Mouse (Mus musculus): ENCODE measurements around the gene Arid5a.

The Arid5a gene

DNA sequence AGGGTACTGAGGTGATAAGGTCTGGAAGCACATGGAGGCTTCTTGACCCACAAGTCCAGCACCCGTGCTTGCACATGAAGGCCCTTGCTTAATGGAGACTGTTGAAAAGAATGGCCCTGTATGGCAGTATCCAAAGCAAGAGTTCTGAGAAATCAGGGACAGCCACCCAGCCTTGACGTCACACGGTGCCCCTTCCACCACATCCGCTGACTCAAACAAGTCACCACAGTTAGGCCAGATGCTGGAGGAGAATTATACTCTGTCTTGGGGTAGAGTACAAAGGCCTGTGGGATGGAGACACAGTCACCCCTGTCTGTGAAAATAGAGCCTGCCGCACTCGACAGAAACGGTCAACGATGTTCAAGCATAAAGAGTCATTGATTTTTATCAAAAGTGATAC is 14.1 kb upstream of the Arid5a start:
- peak; percentile 86 for DNase-seq (ENCODE audit: low read depth, low spot score)

DNA sequence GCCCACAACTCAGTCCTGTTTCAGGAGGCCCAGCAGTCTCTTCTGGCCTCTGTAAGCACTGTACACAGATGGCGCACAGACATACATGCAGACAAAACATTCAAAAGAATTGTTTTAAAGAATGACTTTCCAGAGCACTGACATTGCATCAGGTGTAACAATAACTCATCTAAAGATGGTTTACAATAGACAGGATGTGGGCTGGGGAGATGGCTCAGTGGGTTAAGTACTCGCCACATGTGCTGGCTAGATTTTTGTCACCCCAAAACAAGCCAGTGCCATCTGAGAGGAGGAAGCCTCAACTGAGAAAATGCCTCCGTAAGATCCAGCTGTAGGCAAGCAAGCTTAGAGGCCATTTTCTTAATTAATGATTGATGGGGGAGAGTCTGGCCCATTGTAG is 13.1 kb upstream of the Arid5a start:
- DNase-seq (ENCODE audit: low read depth, low spot score): peak; percentile 83

DNA sequence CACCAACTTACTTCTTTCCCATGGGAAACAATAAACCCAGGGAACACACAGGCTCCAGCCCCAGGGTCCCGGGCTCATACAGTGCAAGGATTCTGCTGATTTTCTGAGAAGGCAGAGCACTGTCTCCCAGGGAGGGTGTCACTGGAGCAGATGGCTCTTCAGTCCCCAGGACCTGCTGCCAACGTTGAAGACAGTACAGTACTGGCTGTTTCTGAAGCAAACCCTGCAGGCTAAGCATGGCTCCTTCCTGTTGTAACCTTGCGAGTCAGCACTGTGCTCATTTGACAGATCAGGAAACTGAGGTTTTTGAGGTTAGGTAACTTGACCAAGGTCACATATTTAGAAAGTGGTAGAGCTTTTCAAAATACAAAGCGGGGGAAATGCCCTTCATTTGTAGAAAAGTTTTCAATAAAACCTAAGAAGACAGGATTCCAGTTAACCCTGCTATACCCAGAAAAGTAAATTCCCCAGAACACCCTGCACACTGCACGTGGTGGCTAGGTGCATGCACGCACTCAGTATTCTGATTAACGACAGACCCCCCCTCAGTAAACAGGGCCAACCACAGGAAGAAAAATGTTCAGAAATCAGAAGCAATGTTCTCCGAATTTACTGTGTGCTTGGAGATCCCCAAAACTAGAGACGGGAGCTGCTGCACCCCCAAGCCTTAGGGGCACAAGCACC is 10.9 kb upstream of the Arid5a start:
- DNase-seq (ENCODE audit: low read depth, low spot score): peak; percentile 83

DNA sequence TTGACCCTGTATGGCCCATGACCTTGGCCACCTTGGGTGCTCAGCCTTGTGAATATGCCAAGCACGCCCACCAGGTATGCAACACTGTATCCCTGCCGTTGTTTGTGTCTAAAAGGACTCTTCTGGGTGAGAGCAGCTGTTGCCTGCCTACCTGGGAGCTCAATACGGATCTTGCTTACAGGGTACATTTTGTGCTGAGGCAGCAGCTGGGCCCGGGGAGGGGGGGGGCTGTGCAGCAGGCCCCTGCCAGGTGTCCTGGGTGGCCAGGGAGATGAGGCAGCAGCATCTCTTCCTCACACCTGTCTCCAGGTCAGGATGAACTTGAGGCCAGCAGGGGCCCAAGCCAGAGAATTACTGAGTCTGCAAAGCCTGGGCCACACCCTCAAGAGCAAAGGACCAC is 9.4 kb upstream of the Arid5a start:
- DNase-seq (ENCODE audit: low read depth, low spot score): no peak

GRCm38 (mm10) chr1:36299126-36299525 is 8.4 kb upstream of the Arid5a start:
- no peak for DNase-seq (ENCODE audit: low read depth, low spot score)

- DNase-seq (ENCODE audit: low read depth, low spot score): no peak
Measured at GRCm38 (mm10) chr1:36299676-36300075, 7.9 kb upstream of the Arid5a start.

- DNase-seq (ENCODE audit: low read depth, low spot score): no peak
Measured at GRCm38 (mm10) chr1:36300486-36300885, 7.0 kb upstream of the Arid5a start.

- DNase-seq (ENCODE audit: low read depth, low spot score): no peak
Measured at GRCm38 (mm10) chr1:36302273-36302672, 5.3 kb upstream of the Arid5a start.

DNA sequence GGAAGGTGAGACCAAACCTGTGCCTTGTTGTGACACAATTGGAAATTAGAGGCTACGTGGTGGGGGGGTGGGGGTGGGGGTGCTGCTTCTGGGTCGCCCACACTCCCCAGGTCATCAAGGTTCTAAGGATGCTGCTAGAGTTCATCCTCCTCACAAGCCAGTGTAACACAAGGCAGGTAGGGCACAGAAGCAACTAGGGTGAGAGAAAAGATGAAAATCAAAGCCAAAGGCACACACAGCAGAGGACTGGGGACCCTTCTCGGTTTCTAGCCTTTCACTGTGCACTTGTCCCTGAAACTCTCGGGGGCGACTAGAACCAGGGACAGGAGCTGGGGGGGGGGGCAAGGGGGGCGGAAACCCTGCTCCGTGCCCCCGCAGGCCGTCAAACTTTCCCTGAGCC is 4.6 kb upstream of the Arid5a start:
- no peak for DNase-seq (ENCODE audit: low read depth, low spot score)

GRCm38 (mm10) chr1:36303381-36304320 is 3.9 kb upstream of the Arid5a start:
- DNase-seq (ENCODE audit: low read depth, low spot score): peak; percentile 63

- no peak for DNase-seq (ENCODE audit: low read depth, low spot score)
Measured at GRCm38 (mm10) chr1:36304764-36305163, 2.8 kb upstream of the Arid5a start.

DNA sequence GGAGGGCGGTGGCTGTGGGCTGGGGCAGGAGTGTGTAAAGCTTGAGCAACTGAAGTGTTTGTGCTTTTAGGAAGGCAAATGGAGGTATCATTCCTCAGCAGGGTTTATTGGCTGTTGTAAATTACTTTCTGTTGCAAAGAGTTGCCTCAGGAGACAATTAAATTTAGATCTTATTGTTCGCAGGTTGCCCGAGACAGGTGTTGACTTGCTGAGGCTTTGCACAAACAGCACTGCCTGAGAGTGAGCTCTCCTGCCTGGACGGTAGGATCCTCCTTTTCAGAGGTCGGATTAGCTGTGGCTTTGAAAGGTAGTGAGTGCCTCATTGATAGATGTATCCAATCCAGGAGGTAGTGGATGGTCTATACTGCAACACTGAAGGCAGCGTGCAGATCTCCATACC is 1.4 kb upstream of the Arid5a start:
- DNase-seq (ENCODE audit: low read depth, low spot score): no peak

- DNase-seq (ENCODE audit: low read depth, low spot score): no peak
Measured at GRCm38 (mm10) chr1:36307121-36307494, 425 bp upstream of the Arid5a start.

DNA sequence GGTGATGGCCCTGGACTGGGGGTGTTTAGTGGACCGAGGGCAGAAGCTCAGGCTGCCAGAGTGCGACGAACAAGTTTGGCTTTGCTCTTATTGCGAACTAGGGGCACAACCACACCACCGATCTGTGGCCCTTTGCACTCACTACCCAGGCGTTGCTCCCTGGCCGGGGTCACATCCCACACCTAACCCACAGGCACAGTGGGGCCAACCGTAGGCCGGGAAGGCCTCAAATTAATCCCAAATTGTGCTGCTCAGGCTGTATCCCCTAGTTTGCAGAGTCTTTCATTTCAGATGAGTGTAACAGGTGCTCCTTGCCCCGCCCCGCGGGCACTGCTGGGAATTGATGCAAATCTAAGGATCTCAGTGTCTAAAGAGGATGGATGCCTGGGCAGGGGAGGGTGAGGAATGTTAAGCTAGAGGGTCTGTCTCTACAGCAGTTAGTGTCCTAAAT is 943 bp downstream of the Arid5a start:
- peak; percentile 55 for DNase-seq (ENCODE audit: low read depth, low spot score)

DNA sequence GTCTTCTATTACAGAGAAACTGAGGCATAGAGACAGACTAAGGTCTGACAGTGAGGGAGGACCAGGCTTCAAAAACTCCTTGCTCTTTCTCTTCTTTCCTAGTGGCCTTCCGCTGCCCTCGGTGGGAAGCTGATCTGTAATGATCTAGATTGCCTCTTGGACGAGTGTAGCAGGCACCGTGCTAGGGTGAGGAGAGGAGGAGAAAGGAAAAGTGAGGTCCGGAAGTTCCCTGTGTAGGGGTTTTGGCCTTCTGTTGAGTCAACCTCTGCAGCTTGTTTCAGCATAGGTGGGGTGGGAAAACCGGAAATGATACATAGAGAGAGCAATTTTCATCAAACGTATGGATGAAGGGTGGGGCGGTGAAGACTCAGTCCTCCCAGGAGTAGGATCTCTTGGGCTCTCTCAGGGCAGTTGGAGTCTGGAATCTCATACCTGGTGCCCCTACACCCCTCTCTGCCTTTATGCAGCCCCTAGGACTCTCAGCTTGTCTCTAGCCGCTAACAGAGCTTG is 1.5 kb downstream of the Arid5a start:
- DNase-seq (ENCODE audit: low read depth, low spot score): peak; percentile 57

- peak; percentile 91 for DNase-seq (ENCODE audit: low read depth, low spot score)
Measured at GRCm38 (mm10) chr1:36309498-36309901, 2.0 kb downstream of the Arid5a start.

DNA sequence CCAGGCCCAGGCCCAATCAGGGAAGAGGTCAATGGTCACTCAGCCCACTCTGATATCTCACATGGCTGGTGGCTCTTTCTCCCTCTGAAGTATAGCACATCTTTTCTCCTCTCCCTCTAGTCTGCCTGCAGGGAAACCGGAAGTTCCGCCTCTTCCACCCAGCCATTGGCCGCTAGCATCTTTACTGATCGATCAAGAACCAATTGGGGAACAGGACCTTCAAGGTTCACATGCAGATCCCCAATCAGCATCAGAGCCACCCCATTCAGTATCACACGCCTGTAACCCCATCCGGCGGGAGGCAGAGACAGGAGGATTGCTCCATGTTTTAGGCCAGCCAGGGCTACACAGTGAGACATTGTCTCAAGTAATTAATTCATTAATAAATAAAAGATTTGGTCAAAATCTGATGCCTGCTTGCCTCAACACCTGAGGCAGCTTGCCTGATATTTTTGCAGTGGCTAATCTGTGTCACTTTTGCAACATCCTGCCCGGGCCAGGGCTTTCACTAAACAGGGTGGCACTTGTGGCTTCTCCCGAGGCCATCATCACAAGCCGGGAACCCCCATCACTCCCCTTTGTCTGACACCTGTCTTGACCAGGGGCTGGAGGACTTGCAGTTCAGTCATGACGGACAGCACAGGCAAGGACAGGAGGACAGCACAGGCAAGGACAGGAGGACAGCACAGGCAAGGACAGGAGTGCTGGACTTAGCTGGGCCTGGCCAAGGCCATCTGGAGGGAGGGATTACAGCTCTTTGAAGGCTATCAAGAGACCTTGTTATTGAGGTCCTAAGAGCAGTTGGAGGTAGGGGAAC is 7.6 kb downstream of the Arid5a start:
- DNase-seq (ENCODE audit: low read depth, low spot score): peak; percentile 41

DNA sequence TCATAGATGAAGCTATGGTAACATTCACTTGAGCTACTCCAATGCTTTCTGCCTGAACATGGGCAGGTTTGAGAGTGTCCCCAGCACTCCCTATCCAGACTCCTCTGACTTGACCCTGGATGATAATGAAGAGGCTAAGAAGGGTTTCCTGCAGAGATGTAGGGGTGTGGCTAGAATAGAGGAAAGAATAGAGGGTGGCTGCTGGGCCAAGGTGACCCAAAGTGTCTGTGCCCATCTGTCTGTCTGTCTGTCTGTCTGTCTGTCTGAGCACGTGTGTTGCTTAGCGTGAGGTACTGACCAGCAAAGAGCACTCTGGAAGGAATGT is 8.2 kb downstream of the Arid5a start:
- no peak for DNase-seq (ENCODE audit: low read depth, low spot score)

GRCm38 (mm10) chr1:36321164-36321563 is 13.6 kb downstream of the Arid5a start:
- DNase-seq (ENCODE audit: low read depth, low spot score): no peak

DNA sequence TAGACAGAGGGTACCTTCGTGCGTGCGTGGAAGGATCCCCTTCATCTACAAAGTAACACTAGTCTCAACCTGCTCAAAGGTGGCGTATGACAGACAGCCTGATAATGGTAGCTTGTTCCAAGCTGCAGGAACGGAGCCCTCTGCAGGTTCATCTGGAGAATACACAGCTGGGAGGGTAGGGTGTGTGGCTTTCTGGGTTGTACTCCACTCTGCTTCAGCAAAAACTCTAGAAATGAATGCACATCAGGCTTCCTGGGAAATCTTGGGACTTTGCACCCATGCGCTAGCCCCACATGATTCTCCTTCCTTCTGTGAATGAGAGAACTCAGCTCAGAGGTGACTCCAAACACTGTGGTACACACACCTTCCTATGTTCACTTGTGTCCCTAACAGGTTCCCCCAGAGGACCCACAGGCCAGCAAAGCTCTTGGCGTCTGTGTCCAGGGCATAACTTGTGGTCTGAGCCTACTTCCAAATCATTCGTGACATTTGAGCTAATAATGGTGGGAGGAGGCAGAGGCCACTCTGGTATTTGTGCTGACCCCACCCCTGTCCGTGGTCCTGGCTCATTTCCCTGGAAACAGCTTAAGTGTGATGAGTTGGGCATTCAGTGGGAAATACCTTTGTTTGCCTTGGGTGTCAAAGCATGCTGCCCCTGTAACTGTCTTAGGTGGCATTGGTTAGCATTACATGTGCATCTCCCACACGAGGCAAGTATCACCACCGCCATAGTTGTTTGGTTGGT is 14.5 kb downstream of the Arid5a start:
- peak; percentile 32 for DNase-seq (ENCODE audit: low read depth, low spot score)

- no peak for DNase-seq (ENCODE audit: low read depth, low spot score)
Measured at GRCm38 (mm10) chr1:36323076-36323475, 15.5 kb downstream of the Arid5a start.

Measured in CD4-positive helper T cell, adult 2 months (primary cell).